Mouse (Mus musculus) MEL (cell line): ENCODE measurements at regions not wholly inside any gene's neighbourhood (a gene's known extent, or its start where the extent isn't known, plus 50 kb on each side); places are given as distances from the start of the nearest gene placed in this dataset.

Source experiments
- CHD1 ChIP-seq: IDR thresholded peaks from 2 replicates; pipeline ENCODE4 v1.6.1; 2012; ENCODE audit warnings: low read depth, mild to moderate bottlenecking, inconsistent platforms, low read length, improper control_type of control experiment
- CTCF ChIP-seq, 3 experiments: IDR thresholded peaks in 2 of 3; conservative IDR thresholded peaks in 1 of 3; 2 replicates each; pipeline ENCODE4 v1.5.1; 2011 to 2012; ENCODE audit warnings: low read length in 3 of 3, low read depth in 2 of 3, mild to moderate bottlenecking in 2 of 3, improper control_type of control experiment in 1 of 3, inconsistent platforms in 1 of 3, mixed read lengths in 1 of 3, moderate library complexity in 1 of 3; ENCODE audit not compliant: control insufficient read depth in 1 of 3, insufficient read depth in 1 of 3, poor library complexity in 1 of 3, severe bottlenecking in 1 of 3
- ELF1 ChIP-seq: IDR thresholded peaks from 2 replicates; pipeline ENCODE4 v1.6.1; 2014; ENCODE audit warnings: low read depth, mild to moderate bottlenecking, inconsistent platforms, low read length, improper control_type of control experiment, moderate library complexity
- EP300 ChIP-seq, 2 experiments: IDR thresholded peaks; 2 replicates each; pipeline ENCODE4 v1.6.1; 2011; ENCODE audit warnings: improper control_type of control experiment in 2 of 2, low read length in 2 of 2, low read depth in 1 of 2, mild to moderate bottlenecking in 1 of 2
- GATA1 ChIP-seq: IDR thresholded peaks from 2 replicates; pipeline ENCODE4 v1.6.1; 2011; ENCODE audit warnings: low read depth, low read length, improper control_type of control experiment
- HCFC1 ChIP-seq: IDR thresholded peaks from 2 replicates; pipeline ENCODE4 v1.6.1; 2012; ENCODE audit warnings: low read depth, mild to moderate bottlenecking, inconsistent platforms, low read length, improper control_type of control experiment, moderate library complexity
- MAX ChIP-seq: IDR thresholded peaks from 2 replicates; pipeline ENCODE4 v1.6.1; 2011; ENCODE audit warnings: low read length, improper control_type of control experiment
- MXI1 ChIP-seq: IDR thresholded peaks from 2 replicates; pipeline ENCODE4 v1.6.1; 2011; ENCODE audit warnings: mild to moderate bottlenecking, low read depth, low read length, improper control_type of control experiment
- POLR2A ChIP-seq, 2 experiments: IDR thresholded peaks; 2 replicates each; pipeline ENCODE4 v1.6.1; 2011 to 2012; ENCODE audit warnings: low read length in 2 of 2, mild to moderate bottlenecking in 2 of 2, control low read depth in 1 of 2, improper control_type of control experiment in 1 of 2, low read depth in 1 of 2, moderate library complexity in 1 of 2; ENCODE audit not compliant: control insufficient read depth in 1 of 2, insufficient read depth in 1 of 2, poor library complexity in 1 of 2
- ZKSCAN1 ChIP-seq: IDR thresholded peaks from 2 replicates; pipeline ENCODE4 v1.6.1; 2012; ENCODE audit warnings: low read depth, mild to moderate bottlenecking, inconsistent platforms, low read length, improper control_type of control experiment, moderate library complexity

DNA sequence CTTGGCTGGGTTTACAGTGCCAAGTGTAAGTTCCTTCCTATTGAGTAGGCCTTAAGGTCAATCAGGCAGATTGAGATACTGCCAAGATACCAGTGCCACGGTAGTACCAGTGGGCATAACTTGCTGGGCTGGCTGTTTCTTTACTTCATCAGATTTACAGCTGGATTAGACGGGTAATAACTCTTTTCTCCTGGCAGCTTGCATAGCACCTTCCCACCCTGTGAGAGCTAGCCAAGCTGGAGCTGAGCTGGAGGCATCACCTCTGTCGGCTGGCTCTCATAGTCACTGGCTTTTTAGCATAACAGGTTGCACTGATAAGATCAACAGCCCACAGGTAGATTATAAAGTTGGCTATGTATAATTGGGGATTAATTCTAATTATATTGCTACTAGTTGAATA, 89.7 kb upstream of the Fermt1 start:
- TF ChIP-seq CTCF (IDR thresholded peaks at IDR 0.05 in 2 of 3, conservative IDR thresholded peaks at IDR 0.05 in 1 of 3; ENCODE audit: control insufficient read depth in 1 of 3, insufficient read depth in 1 of 3, low read depth in 2 of 3, low read length in 3 of 3, poor library complexity in 1 of 3, severe bottlenecking in 1 of 3) (no peak), MXI1 (no peak), ZKSCAN1 (no peak), MAX (no peak), ELF1 (no peak), POLR2A (IDR thresholded peaks at IDR 0.05; ENCODE audit: control insufficient read depth in 1 of 2, insufficient read depth in 1 of 2, low read depth in 1 of 2, low read length in 2 of 2, poor library complexity in 1 of 2) (no peak), HCFC1 (no peak), GATA1 (no peak), CHD1 (no peak), EP300 (IDR thresholded peaks at IDR 0.05; ENCODE audit: low read depth in 1 of 2, low read length in 2 of 2) (no peak)
